Mouse (Mus musculus) cerebellum, adult 2 months (tissue): ENCODE data around the gene Sipa1.

Experiments
- CTCF ChIP-seq: fragments of 200-500 bp; IDR thresholded peaks from 2 replicates; pipeline ENCODE4 v1.5.1; 2011; ENCODE audit warnings: low read depth, mild to moderate bottlenecking, control low read depth, low read length, moderate library complexity, borderline replicate concordance; ENCODE audit not compliant: insufficient read depth
- POLR2A ChIP-seq: fragments of 200-500 bp; IDR thresholded peaks from 2 replicates; pipeline ENCODE4 v1.6.1; 2011; ENCODE audit warnings: low read length, control low read depth, borderline replicate concordance; ENCODE audit not compliant: insufficient read depth

GRCm38 (mm10) chr19:5652570-5652969 lies 10.9 kb downstream of the Sipa1 start:
- no peak for TF ChIP-seq CTCF
- no peak for TF ChIP-seq POLR2A
